Mouse (Mus musculus) ZHBTc4 (cell line): ENCODE data around the gene Serpinf2.

Experiments
- DNase-seq: peaks from one replicate; pipeline ENCODE4 v3.0.0-alpha.2; 2011; ENCODE audit warnings: low read depth, low spot score

Gene Serpinf2

GRCm38 (mm10) chr11:75429019-75429705 lies 10.2 kb downstream of the Serpinf2 start:
- DNase-seq = no peak

- no peak for DNase-seq
Measured at GRCm38 (mm10) chr11:75424459-75424858, 14.9 kb downstream of the Serpinf2 start.

- DNase-seq = no peak
Measured at GRCm38 (mm10) chr11:75424033-75424432, 15.4 kb downstream of the Serpinf2 start.

- DNase-seq = no peak
Measured at GRCm38 (mm10) chr11:75423091-75423490, 16.3 kb downstream of the Serpinf2 start.

GRCm38 (mm10) chr11:75422013-75422792 lies 17.2 kb downstream of the Serpinf2 start, which contains the start of gene Serpinf1:
Serpinf1 (minus strand) TSS chr11:75422701.
- no peak for DNase-seq

GRCm38 (mm10) chr11:75421375-75422012 lies 17.9 kb downstream of the Serpinf2 start:
- no peak for DNase-seq

GRCm38 (mm10) chr11:75420810-75421374 lies 18.5 kb downstream of the Serpinf2 start:
- no peak for DNase-seq

GRCm38 (mm10) chr11:75420037-75420436 lies 19.4 kb downstream of the Serpinf2 start:
- DNase-seq = no peak

GRCm38 (mm10) chr11:75415994-75416393 lies 23.4 kb downstream of the Serpinf2 start:
- no peak for DNase-seq

- DNase-seq = no peak
Measured at GRCm38 (mm10) chr11:75415096-75415495, 24.3 kb downstream of the Serpinf2 start.

- DNase-seq = no peak
Measured at GRCm38 (mm10) chr11:75410591-75410990, 28.8 kb downstream of the Serpinf2 start.

GRCm38 (mm10) chr11:75409679-75410575 lies 29.5 kb downstream of the Serpinf2 start:
- no peak for DNase-seq

- peak; percentile 87 for DNase-seq
Measured at GRCm38 (mm10) chr11:75406865-75407264, 32.5 kb downstream of the Serpinf2 start.

GRCm38 (mm10) chr11:75406104-75406503 lies 33.3 kb downstream of the Serpinf2 start:
- DNase-seq = no peak

- DNase-seq = no peak
Measured at GRCm38 (mm10) chr11:75404801-75405200, 34.6 kb downstream of the Serpinf2 start.

- no peak for DNase-seq
Measured at GRCm38 (mm10) chr11:75403301-75404052, 35.9 kb downstream of the Serpinf2 start.

- DNase-seq = peak; percentile 56
Measured at GRCm38 (mm10) chr11:75402271-75402690, 37.1 kb downstream of the Serpinf2 start.

GRCm38 (mm10) chr11:75400099-75400498 lies 39.3 kb downstream of the Serpinf2 start:
- peak; percentile 93 for DNase-seq

GRCm38 (mm10) chr11:75399411-75399841 lies 40.0 kb downstream of the Serpinf2 start:
- peak; percentile 9 for DNase-seq

- DNase-seq = no peak
Measured at GRCm38 (mm10) chr11:75397452-75397851, 41.9 kb downstream of the Serpinf2 start.
